Mouse (Mus musculus) stomach, postnatal 0 days (tissue): ENCODE data around the gene Mga.

Experiments
- CTCF ChIP-seq: IDR thresholded peaks from 2 replicates; pipeline ENCODE4 v1.5.1; 2016; ENCODE audit warnings: antibody characterized with exemption, low read depth, mild to moderate bottlenecking, moderate library complexity
- EP300 ChIP-seq: optimal IDR thresholded peaks from 2 replicates; pipeline ENCODE3; 2016; ENCODE audit warnings: antibody characterized with exemption

DNA sequence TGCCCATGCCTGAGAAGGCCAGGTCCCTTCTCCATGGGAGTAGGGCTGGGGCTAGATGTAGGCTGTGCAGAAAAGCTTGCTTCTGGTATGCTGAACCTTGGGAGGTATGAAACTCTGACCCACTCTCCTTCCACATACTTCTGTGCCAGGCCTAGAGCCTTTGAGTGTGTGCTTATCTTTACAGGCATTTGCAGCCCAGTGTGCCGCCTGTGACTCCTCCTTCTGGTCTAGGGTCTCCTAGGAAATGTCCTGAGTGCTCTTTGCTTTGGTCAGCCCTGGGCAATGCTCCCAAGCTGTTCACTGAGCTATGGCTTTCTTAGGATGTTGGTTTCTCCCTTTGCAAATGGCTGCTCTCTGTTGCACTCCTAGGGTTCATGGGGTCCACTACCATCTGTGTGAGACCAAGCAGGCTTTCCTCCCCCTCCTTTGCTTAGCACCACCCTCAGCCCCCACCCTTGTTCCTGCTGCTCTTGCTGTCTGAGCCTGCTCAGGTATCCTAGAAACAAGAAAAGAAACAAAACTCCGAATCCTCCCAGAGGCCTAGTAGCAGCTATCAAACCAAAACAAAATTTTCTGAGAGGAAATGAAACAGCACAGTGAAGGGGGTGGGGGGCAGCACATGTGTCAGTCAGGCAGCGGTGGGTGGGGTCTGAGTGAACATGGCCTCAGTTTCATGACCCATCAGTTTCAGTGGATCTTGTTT, 104.0 kb downstream of the Mga start:
- TF ChIP-seq CTCF, result no peak
- TF ChIP-seq EP300, result no peak
